30 mouse cellular contexts compared by ENCODE assay signal in genomic region chr10:129847343-129847742, GRCm38 (mm10). TPM values are rescaled to one million over a fixed set of nuclear protein-coding genes. Genes with fewer than 3 reads are reported as not detected.
DNase-seq lines count a peak whose midpoint lies in the region; ATAC-seq and TF ChIP-seq lines count a peak whose summit lies in the region.
"Had no signal": no experiment of that assay in that cellular context is flagged by ENCODE, and none has a peak within 500 bp of the region (broad histone marks: within the 10 kb centered on the region; RNA-seq: fewer than 3 reads in every experiment).

No protein-coding gene starts in this region.

- TF ChIP-seq CTCF in brain, embryonic 14.5 days (IDR thresholded peaks at IDR 0.05; ENCODE audit: borderline replicate concordance, extremely low read depth, insufficient read depth, insufficient read length), result no peak

- no peak overlapping the region for H3K4me3 ChIP-seq in forebrain, embryonic 11.5 days (ENCODE audit: low read depth, low read length)
- H3K4me3 ChIP-seq in forebrain, embryonic 15.5 days, result no peak overlapping the region
- H3K4me3 ChIP-seq in midbrain, embryonic 14.5 days (replicated peaks; ENCODE audit: low read depth, low read length), result no peak overlapping the region
- H3K4me3 ChIP-seq in midbrain, embryonic 16.5 days (ENCODE audit: low read depth, low read length), result no peak overlapping the region
- no peak overlapping the region for H3K4me3 ChIP-seq in heart, embryonic 10.5 days
- H3K4me3 ChIP-seq: embryonic facial prominence, embryonic 10.5 days; embryonic facial prominence, embryonic 13.5 days; erythroblast, embryonic 14.5 days; heart, embryonic 13.5 days had no signal

- H3K27ac ChIP-seq in forebrain, embryonic 11.5 days (ENCODE audit: low read depth, low read length), result no peak overlapping the region
- H3K27ac ChIP-seq in forebrain, embryonic 15.5 days (replicated peaks), result no peak overlapping the region
- H3K27ac ChIP-seq in midbrain, embryonic 14.5 days (replicated peaks; ENCODE audit: low read depth, low read length), result no peak overlapping the region
- H3K27ac ChIP-seq in midbrain, embryonic 16.5 days (ENCODE audit: low read length), result no peak overlapping the region
- H3K27ac ChIP-seq in heart, embryonic 10.5 days, result no peak overlapping the region
- H3K27ac ChIP-seq: embryonic facial prominence, embryonic 10.5 days; embryonic facial prominence, embryonic 13.5 days; heart, embryonic 13.5 days; hindbrain, embryonic 14.5 days; hindbrain, postnatal 0 days had no signal

- no peak overlapping the region for H3K4me2 ChIP-seq in forebrain, embryonic 11.5 days (ENCODE audit: low read depth, low read length, severe bottlenecking)
- H3K4me2 ChIP-seq in forebrain, embryonic 15.5 days (replicated peaks), result no peak overlapping the region
- no peak overlapping the region for H3K4me2 ChIP-seq in midbrain, embryonic 14.5 days (ENCODE audit: low read length)
- no peak overlapping the region for H3K4me2 ChIP-seq in midbrain, embryonic 16.5 days (ENCODE audit: low read length)
- H3K4me2 ChIP-seq: embryonic facial prominence, embryonic 13.5 days; heart, embryonic 13.5 days; hindbrain, embryonic 14.5 days had no signal

- H3K27me3 ChIP-seq in forebrain, embryonic 11.5 days (ENCODE audit: control insufficient read depth, insufficient read depth, low read length), result no peaks in the 10 kb centered on the region
- no peaks in the 10 kb centered on the region for H3K27me3 ChIP-seq in forebrain, embryonic 15.5 days
- no peaks in the 10 kb centered on the region for H3K27me3 ChIP-seq in midbrain, embryonic 14.5 days (ENCODE audit: control insufficient read depth, insufficient read depth, low read length)
- H3K27me3 ChIP-seq in midbrain, embryonic 16.5 days (ENCODE audit: control insufficient read depth, insufficient read depth, low read depth, low read length), result no peaks in the 10 kb centered on the region
- no peaks in the 10 kb centered on the region for H3K27me3 ChIP-seq in heart, embryonic 10.5 days (ENCODE audit: insufficient read depth, poor library complexity, severe bottlenecking)
- H3K27me3 ChIP-seq: embryonic facial prominence, embryonic 13.5 days; heart, embryonic 13.5 days had no signal

- no peak overlapping the region for H3K9ac ChIP-seq in forebrain, embryonic 11.5 days (ENCODE audit: low read length)
- H3K9ac ChIP-seq in forebrain, embryonic 15.5 days (replicated peaks), result no peak overlapping the region
- no peak overlapping the region for H3K9ac ChIP-seq in midbrain, embryonic 14.5 days (replicated peaks; ENCODE audit: low read length)
- H3K9ac ChIP-seq in midbrain, embryonic 16.5 days (ENCODE audit: low read depth, low read length), result no peak overlapping the region
- H3K9ac ChIP-seq: embryonic facial prominence, embryonic 13.5 days; heart, embryonic 13.5 days; hindbrain, embryonic 14.5 days had no signal

- H3K9me3 ChIP-seq in forebrain, embryonic 11.5 days (ENCODE audit: control insufficient read depth, low read length), result no peaks in the 10 kb centered on the region
- H3K9me3 ChIP-seq in forebrain, embryonic 15.5 days, result no peaks in the 10 kb centered on the region
- no peaks in the 10 kb centered on the region for H3K9me3 ChIP-seq in midbrain, embryonic 14.5 days (ENCODE audit: control insufficient read depth, low read length)
- no peaks in the 10 kb centered on the region for H3K9me3 ChIP-seq in midbrain, embryonic 16.5 days (replicated peaks; ENCODE audit: control insufficient read depth, low read length, poor library complexity, severe bottlenecking)
- no peaks in the 10 kb centered on the region for H3K9me3 ChIP-seq in heart, embryonic 10.5 days
- H3K9me3 ChIP-seq: embryonic facial prominence, embryonic 10.5 days; embryonic facial prominence, embryonic 13.5 days; heart, embryonic 13.5 days had no signal

- no peaks in the 10 kb centered on the region for H3K4me1 ChIP-seq in forebrain, embryonic 11.5 days (replicated peaks; ENCODE audit: control insufficient read depth, insufficient read depth, low read length)
- H3K4me1 ChIP-seq in forebrain, embryonic 15.5 days, result no peaks in the 10 kb centered on the region
- H3K4me1 ChIP-seq in midbrain, embryonic 14.5 days (ENCODE audit: control insufficient read depth, insufficient read depth, low read length), result no peaks in the 10 kb centered on the region
- no peaks in the 10 kb centered on the region for H3K4me1 ChIP-seq in midbrain, embryonic 16.5 days (ENCODE audit: control insufficient read depth, insufficient read depth, low read length)
- no peaks in the 10 kb centered on the region for H3K4me1 ChIP-seq in heart, embryonic 10.5 days
- H3K4me1 ChIP-seq: embryonic facial prominence, embryonic 10.5 days; embryonic facial prominence, embryonic 13.5 days; heart, embryonic 13.5 days had no signal

- no peak for DNase-seq in forebrain, embryonic 11.5 days (ENCODE audit: low spot score)
- DNase-seq in midbrain, embryonic 14.5 days, result peak; percentile 1
- peak; percentile 14 for DNase-seq in brain, embryonic 14.5 days (ENCODE audit: low read depth)
- DNase-seq in heart, embryonic 10.5 days (ENCODE audit: low spot score), result no peak
- DNase-seq: adrenal gland, postnatal 10 days; adrenal gland, postnatal 36 days; cerebellum, adult 11 months; cerebellum, adult 2 months; cerebellum, postnatal 10 days; cerebellum, postnatal 36 days; embryo, embryonic 11 days; gastrocnemius, postnatal 25 days; heart, adult 18-20 months; heart, postnatal 14 days; heart, postnatal 4 days; kidney, adult 2 months had no signal

- no peaks in the 10 kb centered on the region for H3K36me3 ChIP-seq in forebrain, embryonic 11.5 days (ENCODE audit: control insufficient read depth, insufficient read depth, low read length)
- no peaks in the 10 kb centered on the region for H3K36me3 ChIP-seq in forebrain, embryonic 15.5 days
- H3K36me3 ChIP-seq in midbrain, embryonic 14.5 days (ENCODE audit: control insufficient read depth, insufficient read depth, low read length), result no peaks in the 10 kb centered on the region
- H3K36me3 ChIP-seq in midbrain, embryonic 16.5 days (ENCODE audit: control insufficient read depth, insufficient read depth, low read length), result no peaks in the 10 kb centered on the region
- no peaks in the 10 kb centered on the region for H3K36me3 ChIP-seq in heart, embryonic 10.5 days
- H3K36me3 ChIP-seq: embryonic facial prominence, embryonic 10.5 days; embryonic facial prominence, embryonic 13.5 days; heart, embryonic 13.5 days had no signal

- 38% methylated on average over 1 of the region's 1 CpGs for WGBS in forebrain, embryonic 11.5 days
- 13% methylated on average over 1 of the region's 1 CpGs for WGBS in forebrain, embryonic 15.5 days
- WGBS in midbrain, embryonic 14.5 days, result 51% methylated on average over 1 of the region's 1 CpGs
- 58% methylated on average over 1 of the region's 1 CpGs for WGBS in midbrain, embryonic 16.5 days
- WGBS in heart, embryonic 10.5 days, result 70% methylated on average over 1 of the region's 1 CpGs

- ATAC-seq in forebrain, embryonic 11.5 days (replicated peaks; ENCODE audit: low FRiP score), result 0 out of 2 replicates have a peak, but pooled peaks have one; percentile 38
- ATAC-seq in forebrain, embryonic 15.5 days (replicated peaks), result no peak
- no peak for ATAC-seq in midbrain, embryonic 14.5 days (ENCODE audit: low FRiP score, low TSS enrichment)
- ATAC-seq in midbrain, embryonic 16.5 days, result no peak
- ATAC-seq: hindbrain, postnatal 0 days; inflammation-experienced regulatory T-cells, adult 6 months; intestine, embryonic 16.5 days had no signal

- TF ChIP-seq POLR2A in brain, embryonic 14.5 days (IDR thresholded peaks at IDR 0.05; ENCODE audit: borderline replicate concordance, extremely low read depth, insufficient read depth, insufficient read length, poor library complexity, severe bottlenecking), result no peak

RNA-seq across cellular contexts. Expression of gene Olfr812, which starts 1.4 kb away (rescaled TPM):
- not detected in 2 replicates for polyA plus RNA-seq in forebrain, embryonic 11.5 days (2014; fragmentation: Nextera tagmentation; extraction: Ambion mirVana)
- not detected in 2 replicates for polyA plus RNA-seq in forebrain, embryonic 15.5 days (2015; fragmentation: Nextera tagmentation; extraction: Ambion mirVana)
- polyA plus RNA-seq in midbrain, embryonic 14.5 days (2014; fragmentation: Nextera tagmentation; extraction: Ambion mirVana), result not detected in 2 replicates
- not detected in 2 replicates for polyA plus RNA-seq in midbrain, embryonic 16.5 days (2015; fragmentation: Nextera tagmentation; extraction: Ambion mirVana)
- not detected in 2 replicates for polyA plus RNA-seq in brain, embryonic 14.5 days (2012; rRNA removed)
- not detected in 2 replicates for polyA plus RNA-seq in heart, embryonic 10.5 days (2016; fragmentation: Nextera tagmentation; extraction: Ambion mirVana)
- polyA plus RNA-seq: cerebellum, adult 2 months; cortical plate, adult 2 months; embryonic facial prominence, embryonic 10.5 days; embryonic facial prominence, embryonic 13.5 days; erythroblast, embryonic 14.5 days; gonadal fat pad, adult 2 months; heart, embryonic 13.5 days; heart, embryonic 16.5 days; hindbrain, embryonic 11.5 days; hindbrain, embryonic 14.5 days; hindbrain, postnatal 0 days; inflammation-experienced regulatory T-cells, adult 6 months; intestine, embryonic 16.5 days; kidney, adult 2 months had no signal

RNA-seq across cellular contexts. Expression of gene Olfr813, which starts 7.8 kb away (rescaled TPM):
- not detected in 2 replicates for polyA plus RNA-seq in forebrain, embryonic 11.5 days (2014; fragmentation: Nextera tagmentation; extraction: Ambion mirVana)
- not detected in 2 replicates for polyA plus RNA-seq in forebrain, embryonic 15.5 days (2015; fragmentation: Nextera tagmentation; extraction: Ambion mirVana)
- polyA plus RNA-seq in midbrain, embryonic 14.5 days (2014; fragmentation: Nextera tagmentation; extraction: Ambion mirVana), result not detected in 2 replicates
- not detected in 2 replicates for polyA plus RNA-seq in midbrain, embryonic 16.5 days (2015; fragmentation: Nextera tagmentation; extraction: Ambion mirVana)
- polyA plus RNA-seq in brain, embryonic 14.5 days (2012; rRNA removed), result not detected in 2 replicates
- not detected in 2 replicates for polyA plus RNA-seq in heart, embryonic 10.5 days (2016; fragmentation: Nextera tagmentation; extraction: Ambion mirVana)
- polyA plus RNA-seq: cerebellum, adult 2 months; cortical plate, adult 2 months; embryonic facial prominence, embryonic 10.5 days; embryonic facial prominence, embryonic 13.5 days; erythroblast, embryonic 14.5 days; gonadal fat pad, adult 2 months; heart, embryonic 13.5 days; heart, embryonic 16.5 days; hindbrain, embryonic 11.5 days; hindbrain, embryonic 14.5 days; hindbrain, postnatal 0 days; inflammation-experienced regulatory T-cells, adult 6 months; intestine, embryonic 16.5 days; kidney, adult 2 months had no signal

RNA-seq across cellular contexts. Expression of gene Olfr814, which starts 32.3 kb away (rescaled TPM):
- polyA plus RNA-seq in forebrain, embryonic 11.5 days (2014; fragmentation: Nextera tagmentation; extraction: Ambion mirVana), result not detected in 2 replicates
- not detected in 2 replicates for polyA plus RNA-seq in forebrain, embryonic 15.5 days (2015; fragmentation: Nextera tagmentation; extraction: Ambion mirVana)
- not detected in 2 replicates for polyA plus RNA-seq in midbrain, embryonic 14.5 days (2014; fragmentation: Nextera tagmentation; extraction: Ambion mirVana)
- polyA plus RNA-seq in midbrain, embryonic 16.5 days (2015; fragmentation: Nextera tagmentation; extraction: Ambion mirVana), result not detected in 2 replicates
- not detected in 2 replicates for polyA plus RNA-seq in brain, embryonic 14.5 days (2012; rRNA removed)
- not detected in 2 replicates for polyA plus RNA-seq in heart, embryonic 10.5 days (2016; fragmentation: Nextera tagmentation; extraction: Ambion mirVana)
- polyA plus RNA-seq: cerebellum, adult 2 months; cortical plate, adult 2 months; embryonic facial prominence, embryonic 10.5 days; embryonic facial prominence, embryonic 13.5 days; erythroblast, embryonic 14.5 days; gonadal fat pad, adult 2 months; heart, embryonic 13.5 days; heart, embryonic 16.5 days; hindbrain, embryonic 11.5 days; hindbrain, embryonic 14.5 days; hindbrain, postnatal 0 days; inflammation-experienced regulatory T-cells, adult 6 months; intestine, embryonic 16.5 days; kidney, adult 2 months had no signal

RNA-seq across cellular contexts. Expression of gene Olfr811, which starts 43.1 kb away (rescaled TPM):
- not detected in 2 replicates for polyA plus RNA-seq in forebrain, embryonic 11.5 days (2014; fragmentation: Nextera tagmentation; extraction: Ambion mirVana)
- not detected in 2 replicates for polyA plus RNA-seq in forebrain, embryonic 15.5 days (2015; fragmentation: Nextera tagmentation; extraction: Ambion mirVana)
- polyA plus RNA-seq in midbrain, embryonic 14.5 days (2014; fragmentation: Nextera tagmentation; extraction: Ambion mirVana), result not detected in 2 replicates
- polyA plus RNA-seq in midbrain, embryonic 16.5 days (2015; fragmentation: Nextera tagmentation; extraction: Ambion mirVana), result not detected in 2 replicates
- not detected in 2 replicates for polyA plus RNA-seq in brain, embryonic 14.5 days (2012; rRNA removed)
- not detected in 2 replicates for polyA plus RNA-seq in heart, embryonic 10.5 days (2016; fragmentation: Nextera tagmentation; extraction: Ambion mirVana)
- polyA plus RNA-seq: cerebellum, adult 2 months; cortical plate, adult 2 months; embryonic facial prominence, embryonic 10.5 days; embryonic facial prominence, embryonic 13.5 days; erythroblast, embryonic 14.5 days; gonadal fat pad, adult 2 months; heart, embryonic 13.5 days; heart, embryonic 16.5 days; hindbrain, embryonic 11.5 days; hindbrain, embryonic 14.5 days; hindbrain, postnatal 0 days; inflammation-experienced regulatory T-cells, adult 6 months; intestine, embryonic 16.5 days; kidney, adult 2 months had no signal

RNA-seq across cellular contexts. Expression of gene Olfr810, which starts 52.6 kb away (rescaled TPM):
- polyA plus RNA-seq in forebrain, embryonic 11.5 days (2014; fragmentation: Nextera tagmentation; extraction: Ambion mirVana), result not detected in 2 replicates
- polyA plus RNA-seq in forebrain, embryonic 15.5 days (2015; fragmentation: Nextera tagmentation; extraction: Ambion mirVana), result not detected in 2 replicates
- not detected in 2 replicates for polyA plus RNA-seq in midbrain, embryonic 14.5 days (2014; fragmentation: Nextera tagmentation; extraction: Ambion mirVana)
- polyA plus RNA-seq in midbrain, embryonic 16.5 days (2015; fragmentation: Nextera tagmentation; extraction: Ambion mirVana), result not detected in 2 replicates
- not detected in 2 replicates for polyA plus RNA-seq in brain, embryonic 14.5 days (2012; rRNA removed)
- not detected in 2 replicates for polyA plus RNA-seq in heart, embryonic 10.5 days (2016; fragmentation: Nextera tagmentation; extraction: Ambion mirVana)
- polyA plus RNA-seq: cerebellum, adult 2 months; cortical plate, adult 2 months; embryonic facial prominence, embryonic 10.5 days; embryonic facial prominence, embryonic 13.5 days; erythroblast, embryonic 14.5 days; gonadal fat pad, adult 2 months; heart, embryonic 13.5 days; heart, embryonic 16.5 days; hindbrain, embryonic 11.5 days; hindbrain, embryonic 14.5 days; hindbrain, postnatal 0 days; inflammation-experienced regulatory T-cells, adult 6 months; intestine, embryonic 16.5 days; kidney, adult 2 months had no signal

Comparison
In these comparisons a context has a peak if more than half of its experiments do, and no peak if none do; other contexts are left out.
1. DNase-seq: peak in midbrain, embryonic 14.5 days (single experiment) and brain, embryonic 14.5 days (single experiment); none in forebrain, embryonic 11.5 days (single experiment) and heart, embryonic 10.5 days (single experiment).